Mouse (Mus musculus): ENCODE measurements around the gene Arpc5. TPM values are rescaled to one million over a fixed set of nuclear protein-coding genes. Genes with fewer than 3 reads are reported as not detected.

The Arpc5 gene
- total and polyA plus RNA-seq, 2 experiments from 2014 or later = 168 to 410 TPM

GRCm38 (mm10) chr1:152788121-152788660, 21.8 kb downstream of the Arpc5 start:
- Histone ChIP-seq H3K36me3 (ENCODE audit: insufficient read depth, low read length) (no peaks in the 10 kb centered on the region), H3K4me2 (ENCODE audit: low read depth, low read length, poor library complexity, severe bottlenecking) (no peak overlapping the region), H3K4me3 (ENCODE audit: low read depth, low read length) (no peak overlapping the region), H3K9ac (replicated peaks; ENCODE audit: low read length, poor library complexity, severe bottlenecking) (no peak overlapping the region), H3K27ac (ENCODE audit: low read depth, low read length) (no peak overlapping the region), H3K9me3 (ENCODE audit: low read length) (no peaks in the 10 kb centered on the region), H3K27me3 (ENCODE audit: insufficient read depth, low read length) (no peaks in the 10 kb centered on the region), H3K4me1 (ENCODE audit: insufficient read depth, low read length) (no peaks in the 10 kb centered on the region)
- DNase-seq (ENCODE audit: low spot score) (no peak), ATAC-seq (ENCODE audit: low FRiP score) (no peak)
- 23% methylated on average over 4 of the region's 4 CpGs for WGBS
- no peak for TF ChIP-seq CTCF (IDR thresholded peaks at IDR 0.05)

DNA sequence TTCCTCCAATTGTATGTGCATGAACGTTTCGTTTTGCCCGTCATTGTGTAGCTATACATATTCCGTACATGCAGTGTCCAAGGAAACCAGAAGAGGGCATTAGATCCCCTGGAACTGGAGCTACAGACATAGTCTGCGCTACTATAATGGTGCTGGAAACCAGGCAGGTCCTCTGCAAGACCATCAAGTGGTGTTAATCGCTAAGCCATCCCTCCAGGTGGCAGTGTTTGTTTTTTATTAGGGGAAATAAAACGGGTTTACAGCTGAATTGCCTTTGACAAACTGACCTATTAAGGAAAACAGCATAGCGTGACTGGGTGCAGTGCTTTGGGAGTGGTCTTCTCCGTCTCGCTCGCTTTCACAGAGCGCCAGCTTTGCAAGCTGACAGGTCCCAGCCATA, 23.9 kb downstream of the Arpc5 start:
- no peak overlapping the region for H3K27ac ChIP-seq (ENCODE audit: low read depth, low read length)
- no peaks in the 10 kb centered on the region for H3K9me3 ChIP-seq (ENCODE audit: low read length)
- TF ChIP-seq CTCF (IDR thresholded peaks at IDR 0.05) = peak; percentile 68
- WGBS = 31% methylated on average over 12 of the region's 12 CpGs
- H3K27me3 ChIP-seq (ENCODE audit: insufficient read depth, low read length) = no peaks in the 10 kb centered on the region
- DNase-seq (ENCODE audit: low spot score) (peak; percentile 61), ATAC-seq (ENCODE audit: low FRiP score) (no peak)
- no peaks in the 10 kb centered on the region for H3K4me1 ChIP-seq (ENCODE audit: insufficient read depth, low read length)
- no peak overlapping the region for H3K4me3 ChIP-seq (ENCODE audit: low read depth, low read length)
- no peak overlapping the region for H3K9ac ChIP-seq (replicated peaks; ENCODE audit: low read length, poor library complexity, severe bottlenecking)
- H3K4me2 ChIP-seq (ENCODE audit: low read depth, low read length, poor library complexity, severe bottlenecking) = no peak overlapping the region
- no peaks in the 10 kb centered on the region for H3K36me3 ChIP-seq (ENCODE audit: insufficient read depth, low read length)

GRCm38 (mm10) chr1:152790821-152791220, 24.5 kb downstream of the Arpc5 start:
- no peaks in the 10 kb centered on the region for H3K9me3 ChIP-seq (ENCODE audit: low read length)
- no peak for ATAC-seq (ENCODE audit: low FRiP score)
- WGBS = 27% methylated on average over 6 of the region's 6 CpGs
- no peak overlapping the region for H3K4me2 ChIP-seq (ENCODE audit: low read depth, low read length, poor library complexity, severe bottlenecking)
- TF ChIP-seq CTCF (IDR thresholded peaks at IDR 0.05) = no peak
- DNase-seq (ENCODE audit: low spot score) = no peak
- no peaks in the 10 kb centered on the region for H3K27me3 ChIP-seq (ENCODE audit: insufficient read depth, low read length)
- H3K9ac ChIP-seq (replicated peaks; ENCODE audit: low read length, poor library complexity, severe bottlenecking) = no peak overlapping the region
- H3K36me3 ChIP-seq (ENCODE audit: insufficient read depth, low read length) = no peaks in the 10 kb centered on the region
- H3K4me1 ChIP-seq (ENCODE audit: insufficient read depth, low read length) = no peaks in the 10 kb centered on the region
- no peak overlapping the region for H3K27ac ChIP-seq (ENCODE audit: low read depth, low read length)
- H3K4me3 ChIP-seq (ENCODE audit: low read depth, low read length) = no peak overlapping the region

DNA sequence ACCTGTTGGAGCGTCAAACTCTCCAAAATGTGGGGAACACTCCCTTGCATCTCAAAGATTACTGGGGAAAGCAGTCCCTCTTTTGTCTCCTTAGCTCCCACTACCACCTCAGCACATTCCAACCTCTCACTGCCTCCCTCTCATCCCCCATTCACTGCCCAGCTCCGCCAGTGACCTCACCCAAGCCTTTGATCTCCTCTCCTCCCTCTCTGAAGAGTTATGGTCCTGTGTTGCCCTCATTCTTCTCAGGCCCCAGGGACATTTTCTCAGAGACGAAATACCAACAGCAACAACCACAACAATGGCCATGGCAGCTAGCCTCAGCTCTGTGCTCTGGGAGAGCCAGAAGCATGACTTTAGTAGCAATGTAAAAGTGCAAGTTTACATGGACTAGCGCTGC, 24.9 kb downstream of the Arpc5 start:
- Histone ChIP-seq H3K4me1 (ENCODE audit: insufficient read depth, low read length) (no peaks in the 10 kb centered on the region), H3K9ac (replicated peaks; ENCODE audit: low read length, poor library complexity, severe bottlenecking) (no peak overlapping the region), H3K27ac (ENCODE audit: low read depth, low read length) (no peak overlapping the region), H3K27me3 (ENCODE audit: insufficient read depth, low read length) (no peaks in the 10 kb centered on the region), H3K9me3 (ENCODE audit: low read length) (no peaks in the 10 kb centered on the region), H3K4me3 (ENCODE audit: low read depth, low read length) (no peak overlapping the region), H3K4me2 (ENCODE audit: low read depth, low read length, poor library complexity, severe bottlenecking) (no peak overlapping the region), H3K36me3 (ENCODE audit: insufficient read depth, low read length) (no peaks in the 10 kb centered on the region)
- 27% methylated on average over 4 of the region's 4 CpGs for WGBS
- TF ChIP-seq CTCF (IDR thresholded peaks at IDR 0.05) = no peak
- ATAC-seq (ENCODE audit: low FRiP score) (no peak), DNase-seq (ENCODE audit: low spot score) (no peak)

GRCm38 (mm10) chr1:152792736-152793494, 26.6 kb downstream of the Arpc5 start:
- Histone ChIP-seq H3K4me3 (ENCODE audit: low read depth, low read length) (no peak overlapping the region), H3K27ac (ENCODE audit: low read depth, low read length) (no peak overlapping the region), H3K36me3 (ENCODE audit: insufficient read depth, low read length) (no peaks in the 10 kb centered on the region), H3K9me3 (ENCODE audit: low read length) (no peaks in the 10 kb centered on the region), H3K9ac (replicated peaks; ENCODE audit: low read length, poor library complexity, severe bottlenecking) (no peak overlapping the region), H3K4me2 (ENCODE audit: low read depth, low read length, poor library complexity, severe bottlenecking) (no peak overlapping the region), H3K4me1 (ENCODE audit: insufficient read depth, low read length) (no peaks in the 10 kb centered on the region), H3K27me3 (ENCODE audit: insufficient read depth, low read length) (no peaks in the 10 kb centered on the region)
- 26% methylated on average over 12 of the region's 12 CpGs for WGBS
- ATAC-seq (ENCODE audit: low FRiP score) (no peak; the same call in 1 of the 2 replicates), DNase-seq (ENCODE audit: low spot score) (peak; percentile 51)
- no peak for TF ChIP-seq CTCF (IDR thresholded peaks at IDR 0.05)

- Histone ChIP-seq H3K27ac (ENCODE audit: low read depth, low read length) (no peak overlapping the region), H3K36me3 (ENCODE audit: insufficient read depth, low read length) (no peaks in the 10 kb centered on the region), H3K4me2 (ENCODE audit: low read depth, low read length, poor library complexity, severe bottlenecking) (no peak overlapping the region), H3K9ac (replicated peaks; ENCODE audit: low read length, poor library complexity, severe bottlenecking) (no peak overlapping the region), H3K4me3 (ENCODE audit: low read depth, low read length) (no peak overlapping the region), H3K9me3 (ENCODE audit: low read length) (no peaks in the 10 kb centered on the region), H3K27me3 (ENCODE audit: insufficient read depth, low read length) (no peaks in the 10 kb centered on the region), H3K4me1 (ENCODE audit: insufficient read depth, low read length) (no peaks in the 10 kb centered on the region)
- ATAC-seq (ENCODE audit: low FRiP score) (no peak), DNase-seq (ENCODE audit: low spot score) (no peak)
- no peak for TF ChIP-seq CTCF (IDR thresholded peaks at IDR 0.05)
- 37% methylated on average over 6 of the region's 6 CpGs for WGBS
These were observed 27.3 kb downstream of the Arpc5 start for GRCm38 (mm10) chr1:152793495-152794130.

All from midbrain, postnatal 0 days (tissue).